Comparison of ENCODE assay signal across 8 mouse cellular contexts in genomic region chr7:96519216-96519615, GRCm38 (mm10).
A peak's percentile ranks its signal among the peaks of the same experiment; 100 is the strongest.
DNase-seq lines count a peak whose midpoint lies in the region; TF ChIP-seq lines count a peak whose summit lies in the region.

No protein-coding gene starts in this region.

- 2% methylated on average over 2 of the region's 2 CpGs for WGBS in embryonic facial prominence, embryonic 10.5 days

- H3K36me3 ChIP-seq in testis, adult 2 months (ENCODE audit: control insufficient read depth, insufficient read depth, low read length) = no peaks in the 10 kb centered on the region
- H3K36me3 ChIP-seq in embryonic facial prominence, embryonic 10.5 days (replicated peaks) = no peaks in the 10 kb centered on the region

- H3K27me3 ChIP-seq in testis, adult 2 months (ENCODE audit: control insufficient read depth, insufficient read depth, low read length) = no peaks in the 10 kb centered on the region
- no peaks in the 10 kb centered on the region; the same call in 1 of the 2 replicates for H3K27me3 ChIP-seq in embryonic facial prominence, embryonic 10.5 days (replicated peaks; ENCODE audit: low read depth, poor library complexity, severe bottlenecking)

- intact Hi-C loops in left cerebral cortex, postnatal 36 days (cut with DNase I) = loop anchor here (5.0 kb wide), 1 partner anchor 393 kb away; no protein-coding TSS in a partner anchor

- no peak overlapping the region for H3K27ac ChIP-seq in testis, adult 2 months (ENCODE audit: control insufficient read depth, insufficient read depth, low read depth, low read length)
- H3K27ac ChIP-seq in embryonic facial prominence, embryonic 10.5 days (replicated peaks) = peak overlapping the region; percentile 62; the same call in 1 of the 2 replicates

- no peaks in the 10 kb centered on the region for H3K4me1 ChIP-seq in testis, adult 2 months (ENCODE audit: control insufficient read depth, insufficient read depth, low read length)
- H3K4me1 ChIP-seq in embryonic facial prominence, embryonic 10.5 days = peaks cover 19% of the 10 kb centered on the region

- DNase-seq in adrenal gland, postnatal 10 days = peak; percentile 41
- DNase-seq in adrenal gland, adult 8-10 months = no peak
- DNase-seq in testis, postnatal 10 days (ENCODE audit: low spot score) = no peak
- DNase-seq in embryonic facial prominence, embryonic 10.5 days (ENCODE audit: low spot score) = peak; percentile 44
- peak; percentile 32 for DNase-seq in kidney, postnatal 14 days
- DNase-seq in retina, postnatal 1 day = peak; percentile 63
- DNase-seq in left cerebral cortex, postnatal 36 days (ENCODE audit: low spot score in 2 of 2) = no peak

- no peak overlapping the region for H3K4me3 ChIP-seq in testis, adult 2 months (ENCODE audit: control insufficient read depth, low read depth, low read length)
- H3K4me3 ChIP-seq in embryonic facial prominence, embryonic 10.5 days = no peak overlapping the region

- no peak for TF ChIP-seq POLR2A in testis, adult 2 months (IDR thresholded peaks at IDR 0.05; ENCODE audit: control insufficient read depth, low read depth, low read length)

- no peaks in the 10 kb centered on the region for H3K9me3 ChIP-seq in embryonic facial prominence, embryonic 10.5 days

- peak; percentile 48; the same call in 1 of the 2 replicates for TF ChIP-seq CTCF in testis, adult 2 months (IDR thresholded peaks at IDR 0.05; ENCODE audit: control insufficient read depth, insufficient read depth, insufficient replicate concordance, low read depth, low read length)

Comparison
In these comparisons a context has a peak if more than half of its experiments do, and no peak if none do; other contexts are left out.
1. DNase-seq: peak in adrenal gland, postnatal 10 days (single experiment), embryonic facial prominence, embryonic 10.5 days (single experiment), kidney, postnatal 14 days (single experiment) and retina, postnatal 1 day (single experiment); none in adrenal gland, adult 8-10 months (single experiment), testis, postnatal 10 days (single experiment) and left cerebral cortex, postnatal 36 days (0 of 2).